Mouse (Mus musculus) intestine, embryonic 14.5 days (tissue): ENCODE measurements around the gene Btrc. TPM values are rescaled to one million over a fixed set of nuclear protein-coding genes. Genes with fewer than 3 reads are reported as not detected.

Experiments used
- ATAC-seq: fragments of 200-750 bp; cut with Nextera tagmentation; replicated peaks from 2 replicates; pipeline ENCODE4 v1.8.0; 2017; ENCODE audit warnings: low read depth, moderate number of reproducible peaks, moderate TSS enrichment, moderate library complexity; ENCODE audit not compliant: low FRiP score, low TSS enrichment
- DNase-seq: peaks from one replicate; pipeline ENCODE4 v3.0.0-alpha.2; 2018; ENCODE audit warnings: low spot score
- H3K27ac ChIP-seq: fragments of 300-500 bp; sonication (generic); 2 replicates; pipeline ENCODE4 v1.5.1; 2014; ENCODE audit warnings: low read depth, mild to moderate bottlenecking, control low read depth
- H3K27me3 ChIP-seq: fragments of 300-500 bp; sonication (generic); replicated peaks from 2 replicates; pipeline ENCODE4 v1.6.1; 2014; ENCODE audit warnings: low read length, control low read depth; ENCODE audit not compliant: control insufficient read depth, insufficient read depth
- H3K36me3 ChIP-seq: fragments of 300-500 bp; sonication (generic); 2 replicates; pipeline ENCODE4 v1.6.1; 2014; ENCODE audit warnings: low read length, control low read depth; ENCODE audit not compliant: control insufficient read depth, insufficient read depth
- H3K4me1 ChIP-seq: fragments of 300-500 bp; sonication (generic); replicated peaks from 2 replicates; pipeline ENCODE4 v1.6.1; 2014; ENCODE audit warnings: low read length, control low read depth, mixed read lengths; ENCODE audit not compliant: control insufficient read depth, insufficient read depth
- H3K4me2 ChIP-seq: fragments of 300-500 bp; sonication (generic); 2 replicates; pipeline ENCODE4 v1.6.1; 2014; ENCODE audit warnings: low read length
- H3K4me3 ChIP-seq: fragments of 300-500 bp; sonication (generic); 2 replicates; pipeline ENCODE4 v1.5.1; 2014; ENCODE audit warnings: low read depth, low read length, control low read depth, mixed read lengths
- H3K9ac ChIP-seq: fragments of 300-500 bp; sonication (generic); 2 replicates; pipeline ENCODE4 v1.6.1; 2014; ENCODE audit warnings: mild to moderate bottlenecking, low read length
- H3K9me3 ChIP-seq: fragments of 300-500 bp; sonication (generic); 2 replicates; pipeline ENCODE4 v1.6.1; 2016; ENCODE audit warnings: low read length, control low read depth; ENCODE audit not compliant: control insufficient read depth
- WGBS: fragments of 180-500 bp; shearing (Covaris S2); extraction: QIAGEN DNeasy Blood & Tissue Kit; methylation state at CpG from one replicate; pipeline ENCODE4 v1.1.7; 2014; 5-methylcytosine and 5-hydroxymethylcytosine counted together
- polyA plus RNA-seq: library from polyadenylated mRNA; unstranded; fragments of >200 nt; fragmentation: Nextera tagmentation; extraction: Ambion mirVana; gene quantifications from 2 replicates; pipeline ENCODE4 v1.2.1, GENCODE M21; 2014

Btrc gene
- polyA plus RNA-seq, 1 experiment from 2014 or later, result 38.0 TPM

DNA sequence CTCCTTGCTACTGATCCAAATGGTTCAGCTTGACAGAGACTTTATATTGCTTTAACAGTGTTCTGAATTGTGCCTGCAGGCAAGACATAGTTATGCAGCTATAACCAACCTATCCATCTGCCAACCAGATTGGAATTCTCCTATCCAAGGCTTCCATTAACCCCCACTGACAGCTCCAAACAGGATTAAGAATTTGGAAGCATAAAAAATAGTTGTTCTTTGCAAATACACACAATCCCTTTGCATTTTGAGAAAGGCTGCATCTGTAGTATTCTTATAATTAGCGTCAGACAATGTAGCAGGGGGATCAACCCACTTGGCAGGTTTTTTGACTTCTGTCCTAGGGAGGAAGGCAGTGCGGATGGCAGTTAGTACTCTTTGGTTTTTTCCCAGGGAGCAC lies 83.7 kb downstream of the Btrc start:
- no peak overlapping the region for H3K4me2 ChIP-seq
- H3K9ac ChIP-seq, result no peak overlapping the region
- no peaks in the 10 kb centered on the region for H3K36me3 ChIP-seq
- 82% methylated on average over 2 of the region's 2 CpGs for WGBS
- no peaks in the 10 kb centered on the region for H3K27me3 ChIP-seq
- H3K9me3 ChIP-seq, result no peaks in the 10 kb centered on the region
- DNase-seq, result no peak
- no peak for ATAC-seq
- no peak overlapping the region for H3K27ac ChIP-seq
- H3K4me1 ChIP-seq, result 0 out of 2 replicates have a peak, but pooled peaks cover 3% of the 10 kb centered on the region
- H3K4me3 ChIP-seq, result no peak overlapping the region

DNA sequence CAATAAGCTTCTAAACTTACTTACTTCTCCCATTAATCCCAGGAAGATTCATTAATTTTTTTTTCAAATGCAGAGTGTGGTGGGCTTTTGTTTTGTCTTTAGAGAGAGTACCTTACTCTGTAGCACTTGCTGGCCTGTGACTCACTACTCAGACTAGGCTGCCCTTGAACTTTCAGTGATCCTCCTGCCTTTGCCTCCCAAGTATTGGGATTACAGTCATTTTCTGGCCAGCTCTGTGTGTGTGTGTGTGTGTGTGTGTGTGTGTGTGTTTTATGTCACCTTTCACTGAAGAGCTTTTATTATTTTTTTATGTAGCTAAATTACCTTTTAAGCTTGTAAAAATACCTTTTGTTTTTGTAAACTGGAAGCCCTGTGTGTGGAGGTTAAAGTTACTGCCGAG lies 84.4 kb downstream of the Btrc start:
- H3K27me3 ChIP-seq, result no peaks in the 10 kb centered on the region
- DNase-seq (no peak), ATAC-seq (no peak)
- H3K4me2 ChIP-seq, result no peak overlapping the region
- H3K4me3 ChIP-seq, result no peak overlapping the region
- H3K9me3 ChIP-seq, result no peaks in the 10 kb centered on the region
- H3K9ac ChIP-seq, result no peak overlapping the region
- H3K36me3 ChIP-seq, result no peaks in the 10 kb centered on the region
- 79% methylated on average over 1 of the region's 1 CpGs for WGBS
- H3K4me1 ChIP-seq, result 0 out of 2 replicates have a peak, but pooled peaks cover 3% of the 10 kb centered on the region
- H3K27ac ChIP-seq, result no peak overlapping the region

- no peak overlapping the region for H3K27ac ChIP-seq
- no peaks in the 10 kb centered on the region for H3K9me3 ChIP-seq
- WGBS, result 89% methylated on average over 3 of the region's 3 CpGs
- H3K27me3 ChIP-seq, result no peaks in the 10 kb centered on the region
- no peaks in the 10 kb centered on the region for H3K36me3 ChIP-seq
- H3K9ac ChIP-seq, result no peak overlapping the region
- no peak overlapping the region for H3K4me3 ChIP-seq
- H3K4me2 ChIP-seq, result no peak overlapping the region
- DNase-seq (no peak), ATAC-seq (no peak)
- no peaks in the 10 kb centered on the region for H3K4me1 ChIP-seq
Measured at GRCm38 (mm10) chr19:45454391-45454790, 90.9 kb downstream of the Btrc start.

GRCm38 (mm10) chr19:45456896-45457295 lies 93.4 kb downstream of the Btrc start:
- no peaks in the 10 kb centered on the region for H3K27me3 ChIP-seq
- no peak overlapping the region for H3K4me2 ChIP-seq
- ATAC-seq (no peak), DNase-seq (no peak)
- H3K9me3 ChIP-seq, result no peaks in the 10 kb centered on the region
- 87% methylated on average over 7 of the region's 7 CpGs for WGBS
- H3K9ac ChIP-seq, result no peak overlapping the region
- peaks cover 9% of the 10 kb centered on the region for H3K4me1 ChIP-seq
- no peaks in the 10 kb centered on the region for H3K36me3 ChIP-seq
- no peak overlapping the region for H3K27ac ChIP-seq
- no peak overlapping the region for H3K4me3 ChIP-seq

DNA sequence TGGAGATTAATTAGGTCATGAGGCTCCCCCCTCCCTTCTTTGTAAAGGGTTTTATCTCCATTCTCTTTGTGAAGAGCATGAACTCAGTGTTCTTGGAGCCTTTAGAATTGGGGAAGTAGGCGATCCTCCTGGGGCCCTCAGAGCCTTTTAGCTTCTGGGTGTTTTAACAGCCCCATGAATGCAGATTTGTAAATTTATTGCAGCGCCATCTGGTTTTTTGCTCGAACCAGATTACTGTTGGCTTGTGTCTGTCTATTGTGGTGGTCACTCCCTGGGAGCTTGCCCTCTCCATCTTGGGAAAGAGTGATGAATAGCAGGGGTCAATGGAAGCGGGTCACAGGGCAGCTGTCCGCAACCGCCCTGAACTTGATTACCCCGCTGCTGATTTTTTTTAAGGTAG lies 95.2 kb downstream of the Btrc start:
- ATAC-seq (no peak), DNase-seq (no peak)
- WGBS, result 53% methylated on average over 7 of the region's 7 CpGs
- Histone ChIP-seq H3K9ac (no peak overlapping the region), H3K27me3 (no peaks in the 10 kb centered on the region), H3K4me3 (no peak overlapping the region), H3K9me3 (no peaks in the 10 kb centered on the region), H3K27ac (no peak overlapping the region), H3K36me3 (no peaks in the 10 kb centered on the region), H3K4me2 (no peak overlapping the region), H3K4me1 (peaks cover 9% of the 10 kb centered on the region)

GRCm38 (mm10) chr19:45459931-45460665 lies 96.6 kb downstream of the Btrc start:
- Histone ChIP-seq H3K27me3 (no peaks in the 10 kb centered on the region), H3K4me2 (no peak overlapping the region), H3K9me3 (no peaks in the 10 kb centered on the region), H3K4me1 (peaks cover 9% of the 10 kb centered on the region), H3K4me3 (no peak overlapping the region), H3K36me3 (no peaks in the 10 kb centered on the region), H3K27ac (no peak overlapping the region), H3K9ac (no peak overlapping the region)
- 33% methylated on average over 9 of the region's 9 CpGs for WGBS
- DNase-seq, result no peak
- no peak for ATAC-seq

- Histone ChIP-seq H3K9ac (no peak overlapping the region), H3K9me3 (no peaks in the 10 kb centered on the region), H3K4me1 (peaks cover 9% of the 10 kb centered on the region), H3K36me3 (no peaks in the 10 kb centered on the region), H3K27me3 (no peaks in the 10 kb centered on the region), H3K4me3 (no peak overlapping the region), H3K27ac (no peak overlapping the region), H3K4me2 (no peak overlapping the region)
- WGBS, result 58% methylated on average over 10 of the region's 10 CpGs
- ATAC-seq (no peak), DNase-seq (no peak)
Measured at GRCm38 (mm10) chr19:45460749-45461736, 97.5 kb downstream of the Btrc start.

DNA sequence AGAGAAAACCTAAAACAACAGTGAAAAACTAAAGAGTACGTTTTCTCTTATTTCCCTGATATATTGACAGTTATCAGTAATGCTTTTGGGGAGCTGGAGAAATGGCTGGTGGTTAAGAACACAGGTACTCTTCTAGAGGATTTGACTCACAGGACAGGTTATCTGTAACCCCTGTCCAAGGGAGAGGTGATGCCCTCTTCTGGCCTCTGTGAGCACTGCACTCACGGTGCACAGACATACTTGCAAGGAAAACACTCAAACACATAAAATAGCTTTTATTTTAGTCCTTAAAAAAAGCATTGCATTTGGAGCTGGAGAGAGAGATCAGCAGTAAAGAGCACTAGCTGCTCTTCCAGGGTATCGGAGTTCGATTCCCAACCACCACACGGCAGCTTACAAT lies 106.2 kb downstream of the Btrc start:
- Histone ChIP-seq H3K36me3 (peaks cover 4% of the 10 kb centered on the region; the same call in 1 of the 2 replicates), H3K4me1 (0 out of 2 replicates have a peak, but pooled peaks cover 2% of the 10 kb centered on the region), H3K4me3 (no peak overlapping the region), H3K27me3 (no peaks in the 10 kb centered on the region), H3K27ac (no peak overlapping the region), H3K9ac (no peak overlapping the region), H3K4me2 (no peak overlapping the region), H3K9me3 (no peaks in the 10 kb centered on the region)
- DNase-seq (no peak), ATAC-seq (no peak)
- 95% methylated on average over 5 of the region's 5 CpGs for WGBS
